Mouse (Mus musculus) lung, postnatal 14 days (tissue): ENCODE data around the gene Ergic3.
A peak's percentile ranks its signal among the peaks of the same experiment; 100 is the strongest.

ENCODE experiments used
- DNase-seq: peaks from one replicate; pipeline ENCODE4 v3.0.0; 2021

Gene Ergic3

GRCm38 (mm10) chr2:156007888-156008532, at the start of gene Ergic3, which contains the start of gene 6430550D23Rik:
Gene Ergic3 (plus strand): TSS chr2:156008045.
Gene 6430550D23Rik (minus strand): TSS chr2:156007977.
- DNase-seq = peak; percentile 98

GRCm38 (mm10) chr2:155959981-155960380, 47.9 kb upstream of the Ergic3 start:
- no peak for DNase-seq

- DNase-seq = no peak
These were observed 46.0 kb upstream of the Ergic3 start for GRCm38 (mm10) chr2:155961862-155962261.

- DNase-seq = no peak
These were observed 44.9 kb upstream of the Ergic3 start for GRCm38 (mm10) chr2:155962991-155963390.

GRCm38 (mm10) chr2:155973348-155973747, 34.5 kb upstream of the Ergic3 start:
- no peak for DNase-seq

- no peak for DNase-seq
These were observed 33.6 kb upstream of the Ergic3 start for GRCm38 (mm10) chr2:155974087-155974731.

- peak; percentile 24 for DNase-seq
These were observed 28.4 kb upstream of the Ergic3 start for GRCm38 (mm10) chr2:155979328-155979991.

- no peak for DNase-seq
These were observed 22.1 kb upstream of the Ergic3 start for GRCm38 (mm10) chr2:155985776-155986175.

GRCm38 (mm10) chr2:155987131-155987530, 20.7 kb upstream of the Ergic3 start:
- no peak for DNase-seq

- no peak for DNase-seq
These were observed 18.8 kb upstream of the Ergic3 start for GRCm38 (mm10) chr2:155989085-155989484.

- no peak for DNase-seq
These were observed 16.7 kb upstream of the Ergic3 start for GRCm38 (mm10) chr2:155991151-155991550.

- DNase-seq = peak; percentile 59
These were observed 16.0 kb upstream of the Ergic3 start for GRCm38 (mm10) chr2:155991863-155992321.

- no peak for DNase-seq
These were observed 2.5 kb upstream of the Ergic3 start for GRCm38 (mm10) chr2:156005393-156005792.

- DNase-seq = no peak
These were observed 10.3 kb downstream of the Ergic3 start for GRCm38 (mm10) chr2:156018106-156018505.

- DNase-seq = no peak
These were observed 13.4 kb downstream of the Ergic3 start for GRCm38 (mm10) chr2:156021219-156021618.

GRCm38 (mm10) chr2:156021765-156022164, 13.9 kb downstream of the Ergic3 start:
- DNase-seq = no peak

- no peak for DNase-seq
These were observed 17.6 kb downstream of the Ergic3 start for GRCm38 (mm10) chr2:156025482-156025881.

GRCm38 (mm10) chr2:156039390-156039789, 31.5 kb downstream of the Ergic3 start:
- no peak for DNase-seq

- no peak for DNase-seq
These were observed 35.1 kb downstream of the Ergic3 start for GRCm38 (mm10) chr2:156042903-156043302.

GRCm38 (mm10) chr2:156047929-156048328, 40.1 kb downstream of the Ergic3 start:
- no peak for DNase-seq

GRCm38 (mm10) chr2:156052816-156053215, 45.0 kb downstream of the Ergic3 start, which contains the start of gene Fer1l4:
Gene Fer1l4 (minus strand): TSS chr2:156052947.
- no peak for DNase-seq

- peak; percentile 74 for DNase-seq
These were observed 57.5 kb downstream of the Ergic3 start, which contains the start of gene Spag4 for GRCm38 (mm10) chr2:156065099-156066041. Gene Spag4 (plus strand): TSS chr2:156065175.
